Mouse (Mus musculus) heart, postnatal 25 days (tissue): Measurements from ENCODE around the gene Vpreb3. TPM values are rescaled to one million over a fixed set of nuclear protein-coding genes. Genes with fewer than 3 reads are reported as not detected.
"Not testable (repeated sequence)": the region's sequence is repeated elsewhere in the genome, so short reads cannot be mapped to it uniquely, and the experiment has no call there.

Source experiments
- DNase-seq: peaks from one replicate; pipeline ENCODE4 v3.0.0; 2022; ENCODE audit warnings: low spot score
- intact Hi-C: fragments of 180-260 bp; cut with DNase I; formaldehyde crosslinking; loops from one replicate; pipeline ENCODE4 v1.15.1; 2025
- total RNA-seq, 2 experiments: library from RNA; stranded (reverse); gene quantifications; 2 replicates each; pipeline ENCODE4 v1.2.3; 2021

Vpreb3 gene
- total RNA-seq, 2 experiments from 2014 or later: not detected

GRCm38 (mm10) chr10:75950791-75951210, 7.9 kb downstream of the Vpreb3 start:
- intact Hi-C loops: loop anchor here (1.0 to 2.0 kb wide), 4 partner anchors 30 to 206 kb away; partner anchors contain the start of gene Smarcb1
- DNase-seq: no peak

- intact Hi-C loops: loop anchor here (1.0 to 2.0 kb wide), 4 partner anchors 31 to 207 kb away; partner anchors contain the start of gene Smarcb1
- no peak for DNase-seq
These were observed 8.7 kb downstream of the Vpreb3 start for GRCm38 (mm10) chr10:75951424-75952050.

GRCm38 (mm10) chr10:75954381-75954811, 11.5 kb downstream of the Vpreb3 start, which contains the start of gene Gm5134:
TSS of gene Gm5134 (plus strand) at chr10:75954514.
- DNase-seq: no peak
- intact Hi-C loops: no loop called here

- intact Hi-C loops: no loop called here
These were observed 31.0 kb downstream of the Vpreb3 start for GRCm38 (mm10) chr10:75973846-75974245.

GRCm38 (mm10) chr10:75975216-75975615, 32.4 kb downstream of the Vpreb3 start:
- intact Hi-C loops: no loop called here
- no peak for DNase-seq

More at GRCm38 (mm10) chr10:75973846-75974245, 31.0 kb downstream of the Vpreb3 start:
- DNase-seq: no peak

- DNase-seq: no peak
- intact Hi-C loops: no loop called here
These were observed 35.4 kb downstream of the Vpreb3 start for GRCm38 (mm10) chr10:75978119-75978834.

- intact Hi-C loops: no loop called here
- no peak for DNase-seq
These were observed 35.9 kb downstream of the Vpreb3 start for GRCm38 (mm10) chr10:75978835-75979157.

- intact Hi-C loops: no loop called here
- no peak for DNase-seq
These were observed 36.6 kb downstream of the Vpreb3 start for GRCm38 (mm10) chr10:75979432-75979831.

- DNase-seq: no peak
- intact Hi-C loops: no loop called here
These were observed 47.7 kb downstream of the Vpreb3 start for GRCm38 (mm10) chr10:75990430-75991042.

- DNase-seq: no peak
- intact Hi-C loops: no loop called here
These were observed 50.9 kb downstream of the Vpreb3 start for GRCm38 (mm10) chr10:75993616-75994240.

- DNase-seq, intact Hi-C loops: not testable (repeated sequence)
These were observed 51.8 kb downstream of the Vpreb3 start for GRCm38 (mm10) chr10:75994531-75995210.

- intact Hi-C loops: no loop called here
- DNase-seq: no peak
These were observed 52.6 kb downstream of the Vpreb3 start for GRCm38 (mm10) chr10:75995463-75995862.

GRCm38 (mm10) chr10:75996315-75996714, 53.5 kb downstream of the Vpreb3 start:
- no peak for DNase-seq
- intact Hi-C loops: no loop called here

Other genes with a start within 250 kb of the Vpreb3 start
- 10 to 100 TPM; 19.6 to 22.6 TPM for gene Cabin1, start 178.7 kb upstream of the Vpreb3 start, total RNA-seq
- 100 to 1,000 TPM in 1 of 2 experiments, 10 to 100 TPM in 1; 93.7 to 102 TPM for gene Ddt, start 169.6 kb upstream of the Vpreb3 start, total RNA-seq
- gene Gm20441, start 162.1 kb upstream of the Vpreb3 start, total RNA-seq: under 1 TPM in 1 of 2 experiments, not detected in 1; 0.44 TPM
- gene Gstt3, start 161.6 kb upstream of the Vpreb3 start, total RNA-seq: 1 to 10 TPM; 3.1 to 3.3 TPM
- 10 to 100 TPM; 12.2 to 13.4 TPM for gene Gstt1, start 144.5 kb upstream of the Vpreb3 start, total RNA-seq
- not detected for gene Gstt4, start 120.5 kb upstream of the Vpreb3 start, total RNA-seq
- 10 to 100 TPM in 1 of 2 experiments, 1 to 10 TPM in 1; 9.3 to 10.9 TPM for gene Gstt2, start 105.6 kb upstream of the Vpreb3 start, total RNA-seq
- gene Mif, start 82.8 kb upstream of the Vpreb3 start, total RNA-seq: 100 to 1,000 TPM; 202 to 203 TPM
- gene Derl3, start 49.6 kb upstream of the Vpreb3 start, total RNA-seq: under 1 TPM; 0.26 to 0.78 TPM
- gene Smarcb1, start 21.4 kb upstream of the Vpreb3 start, total RNA-seq: 10 to 100 TPM; 22.8 to 22.9 TPM
- 1,000 to 10,000 TPM; 1,761 to 1,834 TPM for gene Chchd10, start 9.9 kb upstream of the Vpreb3 start, total RNA-seq
- gene Mmp11, start 6.6 kb upstream of the Vpreb3 start, total RNA-seq: 1 to 10 TPM; 5.0 to 8.1 TPM
- gene Gm867, start 2.4 kb upstream of the Vpreb3 start, total RNA-seq: not detected
- gene Gm5134, start 11.5 kb downstream of the Vpreb3 start, total RNA-seq: not detected
- 1 to 10 TPM; 7.7 to 8.1 TPM for gene Zfp280b, start 89.6 kb downstream of the Vpreb3 start, total RNA-seq
- gene Slc5a4b, start 167.9 kb downstream of the Vpreb3 start, total RNA-seq: not detected
- gene Slc5a4a, start 204.4 kb downstream of the Vpreb3 start, total RNA-seq: not detected